Comparison of ENCODE assay signal across 8 mouse cellular contexts in the genomic region with DNA sequence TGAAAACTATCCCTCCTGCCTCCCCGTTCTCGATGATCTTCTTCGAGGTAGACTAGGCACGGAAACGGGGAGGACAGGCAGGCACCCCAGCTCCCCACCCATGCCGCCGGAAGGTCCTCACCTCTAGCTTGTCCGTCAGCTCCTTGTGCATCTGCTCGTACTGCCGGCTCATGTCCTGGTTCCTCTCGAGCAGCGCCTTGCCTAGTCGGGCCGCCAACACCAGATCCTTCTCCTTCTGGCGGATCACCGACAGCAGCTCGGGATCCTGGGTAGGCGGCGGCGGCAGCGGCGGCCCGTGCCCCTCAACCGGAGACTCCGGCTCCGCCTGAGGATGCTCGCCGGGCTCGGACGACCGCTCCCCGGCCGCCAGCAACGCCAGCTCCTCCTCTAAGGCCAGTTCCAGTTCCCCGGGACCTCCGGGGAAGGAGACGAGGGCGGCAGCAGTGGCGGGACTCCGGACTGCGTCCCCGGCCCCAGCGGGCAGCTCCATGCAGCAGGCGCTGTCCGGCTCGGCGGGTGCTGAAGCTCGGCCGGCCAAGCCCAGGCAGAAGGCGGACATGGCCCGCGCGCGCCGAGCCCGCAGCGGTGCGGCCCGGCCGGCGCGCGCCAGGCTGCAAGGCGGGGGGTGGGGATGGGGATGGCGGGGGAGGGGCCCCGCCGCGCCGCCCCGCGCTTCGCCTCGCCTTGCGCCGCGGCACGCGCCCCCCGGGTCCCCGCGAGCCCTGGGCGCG. TPM values are rescaled to one million over a fixed set of nuclear protein-coding genes. Genes with fewer than 3 reads are reported as not detected.
DNase-seq lines count a peak whose midpoint lies in the region; ATAC-seq lines count a peak whose summit lies in the region.

A gene (minus strand): TSS at position 621 of the 731 bp plus-strand sequence.

- peaks cover 30% of the 10 kb centered on the region for H3K4me1 ChIP-seq in hindbrain, embryonic 13.5 days (replicated peaks)

- DNase-seq in T-cell, adult 2 months (ENCODE audit: low spot score), result peak; percentile 78
- peak; percentile 71 to 73 for DNase-seq in cerebellum, postnatal 14 days
- DNase-seq in frontal cortex, postnatal 36 days (ENCODE audit: low spot score in 2 of 2), result peak; percentile 49 to 54
- DNase-seq in layer of hippocampus, postnatal 36 days, result peak; percentile 56
- DNase-seq in lung, postnatal 4 days, result peak; percentile 91
- DNase-seq in right cerebral cortex, adult 18-20 months, result peak; percentile 46
- peak; percentile 74 for DNase-seq in urinary bladder, postnatal 10 days (ENCODE audit: low spot score)

- peak within 1 kb of the TSS; percentile 93 for H3K9ac ChIP-seq in hindbrain, embryonic 13.5 days

- peaks cover 14% of the 10 kb centered on the region for H3K27me3 ChIP-seq in hindbrain, embryonic 13.5 days

- no peaks in the 10 kb centered on the region for H3K36me3 ChIP-seq in hindbrain, embryonic 13.5 days

- H3K9me3 ChIP-seq in hindbrain, embryonic 13.5 days, result no peaks in the 10 kb centered on the region

- WGBS in hindbrain, embryonic 13.5 days, result under 1% methylated on average over 57 of the region's 83 CpGs

- peak within 1 kb of the TSS; percentile 68 for H3K4me2 ChIP-seq in hindbrain, embryonic 13.5 days

- H3K27ac ChIP-seq in hindbrain, embryonic 13.5 days, result peak within 1 kb of the TSS; percentile 98

- ATAC-seq in hindbrain, embryonic 13.5 days (ENCODE audit: low FRiP score), result peak; percentile 24; the same call in 1 of the 2 replicates

- H3K4me3 ChIP-seq in hindbrain, embryonic 13.5 days, result peak within 1 kb of the TSS; percentile 90

RNA-seq across cellular contexts. Expression of the gene that starts here (rescaled TPM):
- 28.3 and 33.1 TPM in 2 replicates for polyA plus RNA-seq in hindbrain, embryonic 13.5 days (2015; fragmentation: Nextera tagmentation; extraction: Ambion mirVana)
- total RNA-seq in layer of hippocampus, postnatal 36 days (2021), result 100 to 1,000 TPM; 117 to 131 TPM

Comparison
In these comparisons a context has a peak if more than half of its experiments do, and no peak if none do; other contexts are left out.
1. Peak in every context shown above with its lines: DNase-seq, ATAC-seq, H3K4me3 ChIP-seq and H3K27ac ChIP-seq.